Comparison of ENCODE assay signal across 14 mouse cellular contexts in the genomic region with DNA sequence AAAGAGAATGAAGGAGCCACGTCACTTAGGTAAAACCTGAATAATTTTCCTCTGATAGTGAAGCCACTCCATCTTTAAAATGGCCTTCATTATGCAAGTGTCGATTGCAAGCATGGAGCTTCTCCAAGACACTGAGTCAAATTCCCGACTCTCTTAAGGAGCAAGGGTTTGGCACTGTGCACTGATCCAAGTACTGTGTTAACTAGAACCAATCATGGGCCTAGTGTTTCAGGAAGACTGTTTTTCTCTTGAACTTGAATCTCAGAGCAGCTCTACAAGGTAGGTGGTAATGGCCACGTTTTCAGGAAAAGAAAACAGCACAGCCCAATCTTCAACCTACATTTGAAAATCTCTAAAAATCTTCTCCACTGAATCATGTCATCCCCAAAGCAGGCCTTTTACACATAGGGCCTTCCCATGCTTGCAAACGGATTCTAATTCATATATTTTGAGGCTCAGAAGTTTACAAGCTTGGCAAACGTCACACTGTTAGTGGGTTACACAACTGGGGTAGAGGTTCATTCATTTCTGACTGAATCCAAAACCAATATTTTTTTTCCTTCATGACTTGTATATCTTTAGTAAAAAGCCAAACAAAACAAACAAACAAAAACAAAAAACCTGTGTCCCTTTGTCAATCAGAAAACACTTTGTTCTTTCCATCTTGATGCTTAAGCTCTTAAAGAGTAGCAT.
DNase-seq lines count a peak whose midpoint lies in the region; ATAC-seq lines count a peak whose summit lies in the region.
"Had no signal": no experiment of that assay in that cellular context is flagged by ENCODE, and none has a peak within 500 bp of the region (broad histone marks: within the 10 kb centered on the region; RNA-seq: fewer than 3 reads in every experiment).

No protein-coding gene starts in this region.

- no peak overlapping the region for H3K9ac ChIP-seq in kidney, embryonic 15.5 days
- no peak overlapping the region for H3K9ac ChIP-seq in limb, embryonic 13.5 days
- H3K9ac ChIP-seq: liver, embryonic 14.5 days had no signal

- no peak overlapping the region for H3K4me2 ChIP-seq in kidney, embryonic 15.5 days
- H3K4me2 ChIP-seq in limb, embryonic 13.5 days (replicated peaks), result no peak overlapping the region

- peaks cover 3% of the 10 kb centered on the region; the same call in 1 of the 2 replicates for H3K4me1 ChIP-seq in kidney, embryonic 15.5 days
- H3K4me1 ChIP-seq in brown adipose tissue, adult 24 weeks (ENCODE audit: control insufficient read depth, insufficient read depth, insufficient read length, low read length), result 0 out of 2 replicates have a peak, but pooled peaks cover 3% of the 10 kb centered on the region
- H3K4me1 ChIP-seq in limb, embryonic 13.5 days, result peaks cover 9% of the 10 kb centered on the region; the same call in 1 of the 2 replicates

- H3K9me3 ChIP-seq in kidney, embryonic 15.5 days (replicated peaks), result no peaks in the 10 kb centered on the region
- H3K9me3 ChIP-seq in limb, embryonic 13.5 days, result no peaks in the 10 kb centered on the region

- H3K36me3 ChIP-seq in kidney, embryonic 15.5 days, result no peaks in the 10 kb centered on the region
- H3K36me3 ChIP-seq in limb, embryonic 13.5 days, result no peaks in the 10 kb centered on the region
- H3K36me3 ChIP-seq: G1E had no signal

- no peak for DNase-seq in kidney, adult 18-20 months
- peak; percentile 74 for DNase-seq in NIH3T3 (ENCODE audit: low read depth)
- DNase-seq in urinary bladder, adult 2 months (ENCODE audit: low spot score), result no peak
- DNase-seq: cerebellum, adult 8-10 months; kidney, adult 9 months; lung, postnatal 4 days; right cerebral cortex, postnatal 14 days; thymus, postnatal 36 days had no signal

- no peaks in the 10 kb centered on the region for H3K27me3 ChIP-seq in kidney, embryonic 15.5 days
- no peaks in the 10 kb centered on the region for H3K27me3 ChIP-seq in limb, embryonic 13.5 days

- no peak; the same call in 1 of the 2 replicates for ATAC-seq in kidney, embryonic 15.5 days (replicated peaks; ENCODE audit: low FRiP score)
- ATAC-seq in limb, embryonic 13.5 days (ENCODE audit: low FRiP score, low read depth), result no peak
- no peak for ATAC-seq in monocyte, adult 5-6 weeks (replicated peaks; ENCODE audit: insufficient number of reproducible peaks, low FRiP score, low TSS enrichment, poor library complexity, severe bottlenecking)

- no peak overlapping the region for H3K4me3 ChIP-seq in kidney, embryonic 15.5 days (replicated peaks)
- no peak overlapping the region for H3K4me3 ChIP-seq in brown adipose tissue, adult 24 weeks (ENCODE audit: insufficient read depth, low read depth, low read length)
- H3K4me3 ChIP-seq in limb, embryonic 13.5 days, result no peak overlapping the region

- 82% methylated on average over 6 of the region's 6 CpGs for WGBS in kidney, embryonic 15.5 days
- 51% methylated on average over 6 of the region's 6 CpGs for WGBS in limb, embryonic 13.5 days

- 0 out of 2 replicates have a peak overlapping the region, but pooled peaks have one; percentile 33 for H3K27ac ChIP-seq in kidney, embryonic 15.5 days
- H3K27ac ChIP-seq in brown adipose tissue, adult 24 weeks (replicated peaks; ENCODE audit: low read depth, low read length), result peak overlapping the region; percentile 89
- H3K27ac ChIP-seq in limb, embryonic 13.5 days, result peak overlapping the region; percentile 11; the same call in 1 of the 2 replicates
- H3K27ac ChIP-seq: liver, embryonic 14.5 days had no signal

Comparison
In these comparisons a context has a peak if more than half of its experiments do, and no peak if none do; other contexts are left out.
1. H3K27ac ChIP-seq: peak in every context shown above with its lines; median percentile 89 in brown adipose tissue, adult 24 weeks; 33 in kidney, embryonic 15.5 days; 11 in limb, embryonic 13.5 days.